Mouse (Mus musculus) myocyte (in vitro differentiated cells): Measurements from ENCODE around the gene Gm37240. TPM values are rescaled to one million over a fixed set of nuclear protein-coding genes. Genes with fewer than 3 reads are reported as not detected.

ENCODE experiments used
- H3K27me3 ChIP-seq: one replicate; pipeline ENCODE4 v1.6.1; 2011; ENCODE audit not compliant: control insufficient read depth, insufficient read depth, insufficient read length
- H3K36me3 ChIP-seq: one replicate; pipeline ENCODE4 v1.6.1; 2011; ENCODE audit not compliant: control insufficient read depth, insufficient read depth
- H3K4me2 ChIP-seq: one replicate; pipeline ENCODE4 v1.6.1; 2011; ENCODE audit warnings: low read depth, control low read depth
- H3K4me3 ChIP-seq: one replicate; pipeline ENCODE4 v1.5.1; 2011; ENCODE audit warnings: mild to moderate bottlenecking, control low read depth, moderate library complexity
- H3K79me2 ChIP-seq: one replicate; pipeline ENCODE4 v1.6.1; 2011; ENCODE audit not compliant: control insufficient read depth, insufficient read depth
- H3ac ChIP-seq: one replicate; pipeline ENCODE4 v1.6.1; 2011; ENCODE audit not compliant: control insufficient read depth, insufficient read length
- CEBPB ChIP-seq: IDR thresholded peaks from 2 replicates; pipeline ENCODE4 v1.6.1; 2011; ENCODE audit warnings: mild to moderate bottlenecking, moderate library complexity; ENCODE audit not compliant: poor library complexity, insufficient read depth, severe bottlenecking
- E2F4 ChIP-seq: IDR thresholded peaks from one replicate; pipeline ENCODE4 v1.6.1; 2011; ENCODE audit warnings: mild to moderate bottlenecking, control low read depth, moderate library complexity; ENCODE audit not compliant: insufficient read depth
- MAX ChIP-seq: IDR thresholded peaks from one replicate; pipeline ENCODE4 v1.6.1; 2011; ENCODE audit warnings: low read depth, mild to moderate bottlenecking, control low read depth
- MYOD1 ChIP-seq, 3 experiments: IDR thresholded peaks; one replicate each; pipeline ENCODE4 v1.6.1; 2011; ENCODE audit warnings: control low read depth in 2 of 3, low read depth in 2 of 3, mild to moderate bottlenecking in 2 of 3, moderate library complexity in 1 of 3; ENCODE audit not compliant: insufficient read length in 2 of 3, control insufficient read depth in 1 of 3
- MYOG ChIP-seq, 3 experiments: IDR thresholded peaks; one replicate each; pipeline ENCODE4 v1.6.1; 2011; ENCODE audit warnings: control low read depth in 2 of 3, low read depth in 2 of 3, mild to moderate bottlenecking in 2 of 3; ENCODE audit not compliant: insufficient read length in 2 of 3, control insufficient read depth in 1 of 3, insufficient read depth in 1 of 3
- POLR2A ChIP-seq: IDR thresholded peaks from one replicate; pipeline ENCODE4 v1.6.1; 2011; ENCODE audit warnings: low read depth, mild to moderate bottlenecking, control low read depth, moderate library complexity; ENCODE audit not compliant: insufficient read length
- POLR2AphosphoS2 ChIP-seq: IDR thresholded peaks from one replicate; pipeline ENCODE4 v1.6.1; 2011; ENCODE audit warnings: low read depth, control low read depth; ENCODE audit not compliant: insufficient read length
- REST ChIP-seq: IDR thresholded peaks from one replicate; pipeline ENCODE4 v1.6.1; 2011; ENCODE audit warnings: mild to moderate bottlenecking, control low read depth, moderate library complexity; ENCODE audit not compliant: insufficient read depth, insufficient read length
- SRF ChIP-seq: IDR thresholded peaks from one replicate; pipeline ENCODE4 v1.6.1; 2011; ENCODE audit warnings: low read depth; ENCODE audit not compliant: control insufficient read depth, insufficient read length
- TCF12 ChIP-seq: IDR thresholded peaks from one replicate; pipeline ENCODE4 v1.6.1; 2011; ENCODE audit warnings: mild to moderate bottlenecking, control low read depth; ENCODE audit not compliant: poor library complexity, insufficient read depth, severe bottlenecking
- TCF3 ChIP-seq: IDR thresholded peaks from one replicate; pipeline ENCODE4 v1.6.1; 2011; ENCODE audit warnings: low read depth, control low read depth; ENCODE audit not compliant: insufficient read length
- USF1 ChIP-seq: IDR thresholded peaks from one replicate; pipeline ENCODE4 v1.6.1; 2011; ENCODE audit warnings: low read depth, mild to moderate bottlenecking, control low read depth, moderate library complexity
- polyA plus RNA-seq: library from polyadenylated mRNA; unstranded; fragments of >200 nt; fragmentation: generic; extraction: Trizol; gene quantifications from one replicate; pipeline ENCODE4 v1.2.1, GENCODE M21; 2012; ENCODE audit warnings: missing spikeins

Gm37240 gene
- polyA plus RNA-seq, 1 experiment = 8.7 TPM

- Histone ChIP-seq H3K4me2 (no peak overlapping the region), H3K4me3 (no peak overlapping the region), H3K79me2 (no peaks in the 10 kb centered on the region), H3ac (no peak overlapping the region), H3K36me3 (no peaks in the 10 kb centered on the region), H3K27me3 (no peaks in the 10 kb centered on the region)
- TF ChIP-seq E2F4 = no peak
Observed at GRCm38 (mm10) chr3:84921704-84922420, 965.5 kb downstream of the Gm37240 start.

DNA sequence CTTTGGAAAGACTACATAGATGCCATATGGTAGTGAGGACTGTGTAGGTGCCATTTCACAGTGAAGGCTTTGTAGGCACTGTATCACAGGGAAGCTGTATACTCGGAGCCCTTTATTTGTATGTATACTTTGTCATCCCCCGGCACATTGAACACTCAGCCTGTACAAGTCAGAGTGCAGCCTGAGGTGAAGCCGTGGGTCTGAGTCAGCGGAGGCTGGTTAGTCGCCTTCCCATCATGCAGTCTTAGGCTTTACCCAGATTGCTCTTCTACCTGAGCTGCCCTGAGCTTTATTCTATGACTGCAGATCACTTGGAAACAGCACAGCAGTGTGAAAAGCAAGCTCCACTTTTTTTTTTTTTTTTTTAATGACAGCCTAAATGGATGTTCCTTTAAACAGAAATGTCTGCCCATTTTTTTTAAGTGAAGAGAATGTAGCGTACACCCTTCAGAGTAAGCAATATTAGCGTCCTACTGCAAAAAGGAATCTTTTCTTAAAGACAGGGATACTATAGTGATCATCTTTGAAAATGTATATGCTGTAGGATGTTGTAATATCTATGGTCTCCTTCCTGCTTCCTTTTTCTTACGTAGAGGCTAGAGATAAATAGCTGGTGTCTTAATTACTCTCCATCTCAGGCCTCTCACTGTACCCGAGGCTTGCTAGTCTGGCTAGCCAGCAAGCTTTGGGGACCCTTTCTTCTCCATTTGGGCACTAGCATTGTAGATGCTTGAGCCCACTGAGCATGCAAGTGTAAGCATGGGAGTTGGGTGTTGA lies 969.2 kb downstream of the Gm37240 start:
- Histone ChIP-seq H3K4me3 (no peak overlapping the region), H3K27me3 (no peaks in the 10 kb centered on the region), H3K4me2 (no peak overlapping the region), H3K79me2 (peaks cover 5% of the 10 kb centered on the region), H3K36me3 (no peaks in the 10 kb centered on the region), H3ac (no peak overlapping the region)
- TF ChIP-seq TCF12 (no peak), MYOG (IDR thresholded peaks at IDR 0.05; ENCODE audit: control insufficient read depth in 1 of 3, insufficient read depth in 1 of 3, insufficient read length in 2 of 3, low read depth in 2 of 3) (no peak), MAX (no peak), TCF3 (no peak), E2F4 (no peak)

- TF ChIP-seq REST (no peak), CEBPB (no peak), POLR2AphosphoS2 (no peak), MYOG (IDR thresholded peaks at IDR 0.05; ENCODE audit: control insufficient read depth in 1 of 3, insufficient read depth in 1 of 3, insufficient read length in 2 of 3, low read depth in 2 of 3) (no peak), SRF (no peak), MYOD1 (IDR thresholded peaks at IDR 0.05; ENCODE audit: control insufficient read depth in 1 of 3, insufficient read length in 2 of 3, low read depth in 2 of 3) (no peak), E2F4 (no peak), TCF12 (no peak), POLR2A (no peak), MAX (no peak), TCF3 (no peak), USF1 (no peak)
Observed at GRCm38 (mm10) chr3:84914284-84914683, 973.0 kb downstream of the Gm37240 start.

DNA sequence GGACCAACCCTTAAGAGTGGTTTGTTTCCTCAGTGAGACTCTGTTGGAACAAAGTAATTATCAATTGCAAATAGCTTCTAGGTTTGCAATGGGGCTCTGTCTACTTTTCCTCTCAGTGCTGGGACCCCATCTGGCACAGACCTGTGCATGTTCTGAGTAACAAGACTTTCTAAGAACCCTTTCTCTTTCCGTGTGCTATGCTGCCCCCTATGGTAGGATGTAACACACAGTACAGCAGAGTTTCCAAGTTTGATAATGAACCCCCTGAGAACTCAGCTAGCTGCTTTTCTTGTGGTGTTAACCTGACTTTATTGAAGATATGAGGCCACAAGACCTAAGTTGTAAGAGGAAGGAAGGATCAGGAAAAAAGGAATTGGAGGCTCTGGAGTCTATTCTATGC lies 980.8 kb downstream of the Gm37240 start:
- TF ChIP-seq REST (no peak), TCF3 (no peak), MYOD1 (IDR thresholded peaks at IDR 0.05; ENCODE audit: control insufficient read depth in 1 of 3, insufficient read length in 2 of 3, low read depth in 2 of 3) (no peak), USF1 (no peak), POLR2A (no peak), MAX (no peak), TCF12 (no peak), CEBPB (no peak), POLR2AphosphoS2 (no peak), SRF (no peak), E2F4 (no peak), MYOG (IDR thresholded peaks at IDR 0.05; ENCODE audit: control insufficient read depth in 1 of 3, insufficient read depth in 1 of 3, insufficient read length in 2 of 3, low read depth in 2 of 3) (no peak)
- H3K27me3 ChIP-seq = no peaks in the 10 kb centered on the region
- H3K79me2 ChIP-seq = peaks cover 11% of the 10 kb centered on the region
- no peak overlapping the region for H3K4me3 ChIP-seq
- no peak overlapping the region for H3ac ChIP-seq
- peaks cover 11% of the 10 kb centered on the region for H3K36me3 ChIP-seq
- H3K4me2 ChIP-seq = no peak overlapping the region

More at GRCm38 (mm10) chr3:84914284-84914683, 973.0 kb downstream of the Gm37240 start:
- Histone ChIP-seq H3K27me3 (no peaks in the 10 kb centered on the region), H3ac (no peak overlapping the region), H3K79me2 (peaks cover 5% of the 10 kb centered on the region), H3K36me3 (no peaks in the 10 kb centered on the region), H3K4me3 (no peak overlapping the region), H3K4me2 (no peak overlapping the region)

DNA sequence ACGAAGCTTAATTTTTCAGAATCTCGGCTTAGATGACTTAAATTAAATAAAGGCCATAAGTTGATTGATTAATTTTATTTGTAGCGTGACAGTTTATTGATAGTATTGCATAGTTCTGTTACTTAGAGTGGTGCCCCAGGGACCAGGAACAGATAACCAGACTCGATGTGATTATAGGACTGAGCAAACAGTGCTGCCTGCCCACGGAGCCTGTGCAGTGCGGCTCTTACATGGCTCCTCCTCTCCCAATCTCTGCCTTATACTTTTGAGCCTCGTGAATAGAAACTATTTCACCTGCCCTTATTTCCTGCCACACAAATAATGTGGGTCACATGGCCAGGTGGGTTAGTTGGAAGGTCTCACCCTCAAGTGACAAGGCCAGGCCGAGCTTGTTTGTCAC lies 989.4 kb downstream of the Gm37240 start:
- Histone ChIP-seq H3K4me3 (no peak overlapping the region), H3K79me2 (peaks cover 3% of the 10 kb centered on the region), H3K4me2 (no peak overlapping the region), H3ac (no peak overlapping the region), H3K27me3 (no peaks in the 10 kb centered on the region), H3K36me3 (no peaks in the 10 kb centered on the region)
- TF ChIP-seq E2F4 = no peak
- TF ChIP-seq REST = no peak
- TF ChIP-seq POLR2AphosphoS2 = no peak
- no peak for TF ChIP-seq POLR2A
- no peak for TF ChIP-seq USF1
- TF ChIP-seq MYOG (IDR thresholded peaks at IDR 0.05; ENCODE audit: control insufficient read depth in 1 of 3, insufficient read depth in 1 of 3, insufficient read length in 2 of 3, low read depth in 2 of 3) = no peak
- TF ChIP-seq MYOD1 (IDR thresholded peaks at IDR 0.05; ENCODE audit: control insufficient read depth in 1 of 3, insufficient read length in 2 of 3, low read depth in 2 of 3) = no peak
- no peak for TF ChIP-seq MAX
- no peak for TF ChIP-seq TCF12
- TF ChIP-seq SRF = no peak
- no peak for TF ChIP-seq CEBPB
- no peak for TF ChIP-seq TCF3
